Mouse (Mus musculus) layer of hippocampus, postnatal 25 days (tissue): ENCODE results near the gene Zic2. TPM values are rescaled to one million over a fixed set of nuclear protein-coding genes. Genes with fewer than 3 reads are reported as not detected.
"Not testable (repeated sequence)": the region's sequence is repeated elsewhere in the genome, so short reads cannot be mapped to it uniquely, and the experiment has no call there.

Experiments used
- DNase-seq, 2 experiments: peaks; one replicate each; pipeline ENCODE4 v3.0.0; 2022; ENCODE audit warnings: mixed read lengths in 2 of 2, low spot score in 1 of 2; ENCODE audit errors: extremely low spot score in 1 of 2
- total RNA-seq, 2 experiments: library from RNA; stranded (reverse); gene quantifications; 2 replicates each; pipeline ENCODE4 v1.2.3; 2021

Zic2 gene
- total RNA-seq, 2 experiments from 2014 or later = 14.6 to 18.1 TPM

DNA sequence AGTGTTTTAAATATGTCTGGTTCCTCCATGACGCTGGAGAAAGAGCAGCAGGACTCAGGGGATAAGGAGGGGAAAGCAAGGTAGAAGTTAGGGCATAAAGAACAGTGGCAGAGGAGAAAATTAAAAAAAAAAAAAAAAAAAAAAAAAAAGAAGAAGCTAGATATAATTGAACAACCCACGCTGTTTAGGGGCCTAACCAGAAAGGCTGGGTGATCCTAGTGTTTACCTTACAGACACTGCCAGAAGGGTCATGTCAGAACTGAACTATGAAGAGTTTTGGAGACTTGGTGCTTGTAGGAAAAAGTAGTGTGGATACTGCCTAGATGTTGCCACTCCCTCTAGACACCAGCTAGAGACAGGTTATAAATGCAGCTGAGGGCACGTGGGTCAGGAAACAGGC, 13.7 kb upstream of the Zic2 start:
- DNase-seq = no peak

DNA sequence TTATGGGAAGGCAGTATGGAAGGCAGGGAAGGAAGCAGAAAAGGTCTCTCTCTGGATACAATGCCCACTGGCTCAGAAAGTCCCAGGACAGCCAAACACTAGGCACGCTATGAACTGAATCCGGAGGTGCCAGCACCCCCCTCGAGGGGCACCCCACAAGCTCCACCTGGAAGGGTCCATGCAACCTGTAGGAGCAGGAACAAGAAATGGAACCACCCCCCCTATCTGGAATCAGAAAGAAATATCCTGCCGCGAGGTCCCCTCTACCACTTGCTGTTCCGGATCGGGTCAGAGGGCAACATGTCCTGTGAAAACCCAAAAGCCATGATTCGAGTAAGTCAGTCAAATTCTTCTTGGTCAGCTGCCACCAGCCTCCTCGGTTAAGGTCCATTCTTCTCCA, 13.3 kb upstream of the Zic2 start:
- no peak for DNase-seq

DNA sequence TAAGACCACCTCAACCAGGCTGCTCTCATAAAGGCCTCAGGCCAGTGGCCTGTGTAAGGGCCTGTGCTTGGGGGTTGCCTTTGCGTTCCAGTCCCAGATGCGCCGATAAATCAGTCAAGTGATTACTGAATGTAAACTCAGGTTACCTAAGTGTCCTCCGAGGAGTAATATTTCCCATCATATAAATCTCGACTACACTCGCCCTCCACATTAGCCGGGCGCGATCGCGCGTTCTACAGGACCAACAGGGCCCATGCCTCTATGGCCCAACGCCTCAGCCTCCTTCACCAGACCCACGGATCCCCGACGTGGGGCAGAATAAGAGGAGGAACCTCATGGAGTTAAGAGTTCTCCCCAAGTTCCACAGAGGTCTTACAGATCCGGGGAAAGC, 12.6 kb upstream of the Zic2 start:
- no peak for DNase-seq

DNA sequence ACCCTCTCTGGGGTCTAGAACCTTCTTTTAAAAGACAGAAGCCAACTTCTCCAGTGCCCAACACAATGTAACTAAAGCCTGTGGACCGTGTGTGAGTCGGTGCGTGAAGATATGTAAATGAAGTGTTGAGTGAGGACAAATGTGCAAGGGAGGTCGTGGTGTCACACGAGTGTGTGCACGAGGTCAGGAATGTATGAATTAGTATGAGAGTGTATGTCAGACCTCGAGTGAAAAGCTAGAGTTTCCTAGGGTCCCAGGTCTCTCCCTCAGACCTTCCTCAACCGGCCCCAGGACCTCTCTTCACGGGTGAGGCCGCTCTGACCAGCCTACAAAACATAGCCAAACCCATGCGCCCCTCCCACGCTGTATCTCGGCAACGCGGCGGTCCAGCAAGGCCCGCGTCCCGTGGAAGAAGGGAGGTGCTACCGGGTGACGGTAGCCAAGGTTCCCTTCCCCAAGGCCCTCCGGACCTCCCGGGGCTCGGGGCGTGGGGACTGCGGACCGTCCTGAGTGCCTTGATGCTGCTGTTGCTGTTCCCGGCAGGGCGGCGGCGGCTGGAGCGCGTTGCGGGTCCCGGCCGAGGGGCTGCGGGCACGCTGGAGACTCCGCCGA, 12.0 kb upstream of the Zic2 start:
- no peak for DNase-seq

DNA sequence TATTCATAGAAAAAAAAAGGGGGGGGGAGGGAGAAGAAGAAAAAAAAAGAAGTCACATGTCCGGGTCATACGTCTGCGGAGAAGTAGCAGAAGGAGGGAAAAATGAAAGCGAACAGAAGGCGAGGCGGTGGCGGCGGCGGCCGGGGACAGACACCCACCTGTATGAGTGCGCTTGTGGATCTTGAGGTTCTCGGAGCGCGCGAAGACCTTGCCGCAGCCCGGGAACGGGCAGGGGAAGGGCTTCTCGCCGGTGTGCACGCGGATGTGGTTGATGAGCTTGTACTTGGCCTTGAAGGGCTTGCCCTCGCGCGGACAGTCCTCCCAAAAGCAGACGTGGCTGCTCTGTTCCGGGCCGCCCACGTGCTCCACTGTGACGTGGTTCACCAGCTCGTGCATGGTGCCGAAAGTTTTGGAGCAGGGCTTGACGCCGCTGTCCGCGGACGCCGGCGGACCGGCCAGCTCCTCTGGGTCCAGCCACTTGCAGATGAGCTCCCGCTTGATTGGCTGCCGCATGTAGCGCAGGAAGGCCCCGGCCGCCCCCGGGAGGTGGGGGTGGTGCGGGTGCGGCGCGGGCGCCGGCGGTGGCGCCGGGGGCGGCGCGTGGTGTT, 11.4 kb upstream of the Zic2 start:
- DNase-seq = not testable (repeated sequence)

DNA sequence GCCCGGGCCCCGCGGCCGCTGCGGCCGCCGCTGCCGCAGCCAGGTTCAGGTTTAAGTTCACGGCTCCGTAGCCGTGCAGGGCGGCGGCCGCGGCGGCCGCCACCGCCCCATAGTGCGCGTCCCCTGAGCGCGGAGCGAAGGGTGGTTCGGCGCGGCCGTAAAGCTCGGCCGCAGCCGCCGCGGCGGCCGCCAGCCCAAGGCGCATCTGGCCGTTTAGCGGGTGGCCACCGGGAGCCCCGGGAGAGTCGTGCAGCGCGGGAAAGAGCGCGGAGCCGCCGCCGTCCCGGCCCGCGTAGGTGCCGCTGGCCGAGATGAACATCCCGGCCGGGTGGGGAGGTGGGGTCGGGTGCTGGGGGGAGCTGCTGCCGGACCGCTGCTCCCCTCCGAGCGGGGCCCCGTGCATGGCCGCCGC, 10.9 kb upstream of the Zic2 start:
- no peak for DNase-seq

DNA sequence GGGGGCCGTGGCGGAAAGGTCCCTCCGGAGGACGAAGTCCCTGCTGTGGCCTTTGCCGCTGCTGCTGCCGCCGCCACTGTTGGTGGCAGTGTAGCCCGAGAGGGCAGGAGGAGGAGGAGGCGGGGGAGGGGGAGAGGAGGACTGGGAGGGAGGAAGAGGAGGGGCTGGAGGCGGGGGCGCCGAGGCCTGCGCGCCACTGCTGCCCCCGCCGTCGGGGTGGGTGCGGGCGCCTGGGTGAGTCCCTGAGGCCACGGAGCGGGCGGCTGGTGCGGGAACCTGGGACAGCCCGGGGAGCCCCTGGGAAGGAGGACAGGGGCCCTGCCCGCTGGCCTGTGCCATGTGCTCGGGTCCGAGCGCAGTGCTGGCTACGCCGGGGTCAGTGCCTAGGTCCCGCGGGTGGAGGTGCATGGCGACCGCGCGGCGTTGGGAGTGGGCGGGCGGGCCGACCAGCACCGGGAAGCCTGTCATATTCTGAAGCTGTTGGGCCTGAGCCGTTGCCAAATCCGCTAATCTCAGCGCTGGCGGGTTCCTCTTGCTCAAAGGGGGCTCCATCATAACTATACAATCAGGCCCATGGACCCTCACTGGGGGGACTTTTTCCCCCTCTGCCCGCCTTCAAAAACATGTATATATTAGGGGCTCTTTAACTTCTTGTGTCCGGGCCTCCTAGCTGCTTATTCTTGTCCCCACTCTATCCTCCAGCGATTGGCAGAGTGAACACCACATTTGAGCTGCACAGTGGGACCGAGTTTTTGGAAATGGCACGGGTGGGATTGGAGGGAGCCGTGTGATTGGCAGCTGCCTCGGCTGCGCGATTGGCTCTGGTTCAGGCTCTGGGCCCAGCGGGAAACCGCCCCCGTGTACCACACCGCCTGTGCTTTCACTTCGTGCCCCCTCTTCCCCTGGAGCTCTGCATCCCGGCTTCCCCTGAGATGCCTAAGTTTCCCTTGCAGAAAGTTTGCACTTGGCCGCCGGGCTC, 10.2 kb upstream of the Zic2 start, which contains the start of gene Zic5:
Zic5 (minus strand) TSS at position 915 of the 979 bp plus-strand sequence.
- DNase-seq = no peak

DNA sequence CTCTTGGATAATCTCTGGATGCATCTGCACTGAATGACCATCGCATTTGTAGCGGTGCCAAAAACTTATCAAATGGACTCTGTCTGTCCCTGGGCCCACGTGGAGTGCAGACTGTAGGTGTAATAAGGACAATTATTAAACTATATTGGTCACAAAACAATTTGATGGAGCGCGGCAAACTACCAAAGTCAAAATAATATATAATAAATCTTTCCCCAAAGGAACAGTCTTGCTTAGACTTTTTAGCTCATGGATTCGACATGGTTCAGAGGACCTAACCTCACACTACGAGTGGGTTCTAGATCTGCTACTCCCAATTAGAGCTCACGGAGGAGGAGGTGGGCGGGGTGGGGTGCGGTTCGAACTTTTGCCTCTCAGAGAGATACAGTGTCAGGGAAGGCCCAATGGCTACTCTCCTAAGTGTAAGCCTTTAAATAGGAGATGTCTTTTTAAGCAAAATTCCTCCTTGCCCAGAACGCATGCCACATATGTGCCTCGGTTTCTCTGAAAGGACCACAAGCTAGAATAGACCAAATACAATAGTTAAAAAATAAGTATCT, 9.2 kb upstream of the Zic2 start:
- DNase-seq = no peak

DNA sequence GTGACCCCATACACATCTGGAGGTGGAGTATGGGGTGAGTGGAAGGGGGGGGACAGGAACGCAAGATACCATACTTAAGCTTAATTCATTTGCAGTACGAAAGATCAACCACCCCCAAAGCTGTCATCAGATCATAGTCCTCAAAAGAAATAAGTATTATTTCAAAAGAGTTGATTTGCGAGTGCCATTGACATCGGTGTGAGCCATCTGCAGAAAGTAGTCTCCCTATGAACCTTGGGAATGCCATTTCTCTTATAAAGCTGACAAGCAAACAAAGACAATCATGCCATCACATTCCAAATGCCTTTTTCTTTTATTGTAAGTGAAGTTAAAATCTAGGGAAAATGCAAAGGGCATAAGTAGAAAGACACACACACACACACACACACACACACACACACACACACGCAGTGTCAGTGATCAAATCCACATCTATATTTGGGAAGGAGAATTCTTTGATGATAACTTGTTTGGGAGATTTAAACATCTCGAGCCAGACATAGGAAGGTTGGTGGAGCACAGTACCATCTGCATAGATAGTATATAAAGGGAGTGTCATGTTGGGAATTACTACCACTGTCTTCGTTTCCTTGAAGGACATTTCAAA, 8.4 kb upstream of the Zic2 start:
- no peak for DNase-seq

DNA sequence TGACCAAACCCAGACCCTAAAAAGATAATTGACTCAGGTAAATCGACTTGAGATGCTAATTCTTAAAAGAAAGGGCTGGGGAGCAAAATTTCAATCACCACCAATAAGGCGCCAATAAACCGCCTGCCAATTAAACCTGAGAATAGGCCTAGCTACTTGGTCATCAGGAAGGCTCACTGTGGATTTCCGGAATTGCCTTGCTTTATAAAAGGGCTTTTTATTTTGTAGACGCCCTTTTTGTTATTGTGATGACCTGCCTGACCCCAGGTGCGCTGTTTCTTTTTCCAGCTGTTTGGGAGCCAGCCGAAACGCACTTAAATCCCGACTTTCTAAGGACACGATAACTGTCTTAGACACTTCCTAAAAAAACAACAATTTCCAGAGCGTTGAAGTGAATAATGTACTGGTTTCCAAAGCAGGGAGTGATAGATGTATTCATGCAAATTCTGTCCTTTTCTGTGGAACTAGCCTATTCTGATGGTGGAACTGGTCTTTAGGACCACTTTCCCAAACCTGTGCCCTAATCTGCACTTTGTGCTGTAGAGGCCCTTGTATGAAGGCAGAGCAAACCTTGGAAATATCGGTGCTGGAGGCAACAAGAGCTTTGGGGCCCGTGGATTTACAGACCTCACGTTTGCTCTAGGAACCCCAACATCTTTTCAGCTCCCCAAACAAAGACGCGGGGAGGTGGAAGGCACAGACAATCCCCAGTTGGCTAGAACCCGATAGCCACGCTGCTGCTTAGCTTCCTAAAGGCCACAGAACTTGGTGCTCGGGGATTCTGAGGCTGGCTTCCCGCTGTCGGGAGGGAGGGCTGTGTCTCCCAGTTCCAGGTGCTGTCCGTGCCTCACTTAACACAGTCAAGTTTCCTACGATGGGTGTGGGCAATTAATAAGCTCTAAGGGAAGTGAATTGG, 7.1 kb upstream of the Zic2 start:
- no peak for DNase-seq

DNA sequence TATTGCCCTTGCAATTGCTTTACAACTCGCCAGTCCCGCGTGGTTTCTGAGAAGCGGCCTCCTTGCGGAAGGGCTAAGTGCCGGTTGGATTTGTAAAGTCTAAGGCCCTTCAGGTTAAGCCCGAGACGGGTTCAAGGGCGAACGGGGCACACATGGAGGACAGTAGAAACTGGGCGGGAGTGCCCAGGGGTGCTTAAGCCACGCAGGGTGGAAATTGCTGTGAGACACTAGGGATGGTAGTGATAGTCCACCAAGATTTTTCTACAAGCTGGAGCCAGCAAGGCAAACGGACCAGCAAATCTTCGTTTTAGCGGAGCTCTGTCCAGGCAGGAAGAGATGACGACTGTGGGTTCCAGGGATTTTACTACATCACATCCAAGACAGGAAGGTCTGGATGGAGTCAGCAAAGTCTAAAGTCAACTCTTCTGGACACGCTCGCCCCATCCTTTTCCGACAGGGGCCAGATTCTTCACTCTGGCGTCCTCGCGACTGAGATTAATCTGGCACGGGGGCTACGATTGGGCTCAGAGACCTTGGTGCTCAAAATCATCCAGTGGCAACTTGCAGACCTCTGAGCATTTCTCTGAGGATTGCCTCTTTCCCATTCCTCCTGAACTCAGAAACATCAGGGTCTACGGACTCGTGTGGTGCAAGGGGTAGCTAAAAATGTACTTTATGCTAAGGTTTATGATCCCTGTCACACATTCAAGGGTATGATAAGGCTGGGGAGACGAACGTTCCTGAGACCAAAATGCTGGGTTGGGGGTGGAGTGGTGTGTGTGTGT, 6.1 kb upstream of the Zic2 start:
- no peak for DNase-seq

DNA sequence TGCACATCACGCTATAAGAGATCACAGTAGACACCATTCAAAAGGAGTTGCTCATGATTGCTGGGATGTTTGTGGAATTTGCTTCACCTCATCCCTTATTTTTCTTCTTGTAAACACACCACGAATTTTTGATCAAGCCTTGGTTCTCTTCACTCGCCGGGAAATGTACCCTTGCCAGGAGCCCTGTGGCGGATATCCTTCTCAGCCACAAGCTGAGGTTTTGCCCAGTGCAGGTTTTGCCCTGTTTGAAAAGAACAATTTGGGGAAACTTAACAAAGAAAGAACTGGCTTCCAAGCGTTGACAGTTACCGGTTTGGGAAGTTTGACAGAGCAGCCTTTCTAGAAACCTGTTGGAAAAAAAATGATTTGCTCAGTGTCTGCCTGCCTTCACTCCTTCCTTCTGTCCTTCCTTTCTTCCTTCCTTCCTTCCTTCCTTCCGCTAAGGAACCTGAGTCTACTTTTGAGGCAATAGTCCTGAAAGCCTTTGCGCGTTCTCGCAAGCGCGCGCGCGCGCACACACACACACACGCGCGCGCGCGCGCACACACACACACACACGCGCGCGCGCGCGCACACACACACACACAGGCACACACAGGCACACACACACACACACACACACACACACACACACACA, 3.7 kb upstream of the Zic2 start:
- DNase-seq = no peak

DNA sequence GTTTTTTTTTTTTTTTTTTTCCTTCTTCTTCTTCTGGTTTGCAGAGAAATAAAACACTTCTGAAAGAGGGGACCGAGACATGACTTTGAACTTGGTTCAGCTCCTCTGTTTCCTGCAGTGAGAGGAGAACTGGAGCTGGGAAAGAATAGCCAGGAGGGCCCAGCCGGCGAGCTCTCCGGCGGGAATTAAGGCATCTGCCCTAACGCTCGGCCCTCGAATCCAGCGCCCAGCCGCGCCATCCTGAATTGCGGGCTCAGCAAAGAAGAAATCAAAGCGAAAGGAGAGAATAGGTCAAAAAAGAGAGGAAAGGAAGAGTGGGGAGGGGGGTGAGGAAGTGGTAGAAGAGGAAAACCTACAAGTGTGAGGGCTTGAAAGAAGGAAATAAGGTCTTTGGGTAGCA, 3.1 kb upstream of the Zic2 start:
- DNase-seq = no peak

DNA sequence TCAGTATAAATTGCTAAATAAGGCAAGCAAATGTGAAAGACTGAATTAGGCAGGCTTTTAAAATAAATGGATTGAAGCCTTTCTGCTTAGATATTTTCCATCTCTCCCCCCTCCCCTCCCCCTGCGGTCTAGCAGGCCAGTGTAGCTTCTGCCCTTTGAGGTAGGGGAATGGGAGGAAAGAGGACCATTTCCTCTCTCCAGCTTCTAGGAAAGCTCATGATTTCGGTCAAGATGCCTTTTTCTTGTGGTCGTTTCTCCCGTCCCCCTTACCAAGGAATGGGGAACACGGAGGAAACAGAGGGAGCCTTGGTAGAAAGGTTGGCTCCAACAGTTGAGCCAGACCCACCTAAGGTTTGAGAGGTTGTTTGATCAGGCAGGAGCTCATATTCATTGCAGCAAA, 2.6 kb upstream of the Zic2 start:
- DNase-seq = no peak

DNA sequence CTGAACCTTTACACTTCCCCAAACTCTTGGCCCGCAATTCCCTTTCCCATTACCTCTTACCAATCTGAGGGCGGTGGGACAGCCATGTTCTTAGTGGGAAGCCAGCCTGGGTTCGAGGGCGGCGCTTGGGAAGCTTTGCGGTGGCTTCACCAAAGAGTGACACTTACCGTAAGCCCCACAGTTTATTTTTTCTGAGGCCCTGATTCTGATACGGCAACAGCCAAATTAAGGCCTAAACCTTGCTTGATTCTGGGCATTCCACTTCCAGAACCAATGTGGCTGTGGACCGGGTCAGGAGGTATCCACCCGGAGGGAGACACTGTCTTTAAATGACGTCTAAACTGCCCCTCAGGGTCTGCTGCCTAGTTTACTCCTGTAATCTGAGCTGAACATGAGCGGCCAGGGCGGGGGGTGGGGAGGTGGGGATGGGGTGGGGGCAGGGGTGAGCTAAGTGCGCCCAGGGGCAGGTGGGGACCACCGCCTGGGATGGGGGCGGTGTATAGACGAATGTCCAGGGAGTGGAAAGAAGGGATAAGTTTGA, 2.0 kb upstream of the Zic2 start:
- DNase-seq = no peak

DNA sequence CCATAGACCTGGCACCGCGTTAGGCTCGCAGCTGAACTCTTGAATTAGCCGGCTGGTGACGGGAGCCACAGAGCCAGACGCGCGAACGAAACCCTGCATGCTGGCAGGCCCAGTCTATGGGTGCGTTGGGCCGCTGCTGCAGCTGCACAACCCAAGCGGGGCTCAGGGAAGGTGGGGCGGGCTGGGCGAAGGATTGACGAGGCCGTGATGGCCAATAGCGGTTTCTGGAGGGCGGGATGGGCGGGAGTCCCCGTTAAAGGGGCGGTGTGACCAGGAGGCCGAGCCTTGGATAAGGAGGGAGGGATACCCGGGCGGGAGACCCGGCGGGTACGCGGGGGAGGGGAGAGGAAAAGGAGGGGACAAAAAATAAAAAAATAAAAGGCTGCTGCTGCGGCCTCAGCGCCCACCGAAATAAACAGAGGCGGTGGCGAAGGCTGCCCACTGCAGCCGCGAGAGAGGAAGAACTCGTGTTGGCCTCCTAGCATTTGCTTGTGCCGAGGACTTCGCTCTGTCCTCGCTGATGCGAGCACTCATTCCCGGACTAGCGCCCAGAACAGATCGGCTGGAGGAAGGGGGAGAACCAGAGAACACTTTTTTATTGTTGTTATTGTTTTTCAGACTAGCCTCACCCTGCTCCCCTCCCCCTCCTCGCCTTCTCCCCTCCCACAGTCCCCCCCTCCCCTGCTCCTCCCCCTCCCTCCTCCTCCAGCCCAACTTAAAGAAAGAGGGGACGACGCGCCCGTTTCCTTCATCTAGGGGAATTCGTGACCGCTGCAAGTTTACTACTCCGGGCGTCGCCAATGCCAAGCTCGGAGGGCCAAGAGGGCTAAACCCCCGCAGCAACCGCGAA, 969 bp upstream of the Zic2 start:
- no peak for DNase-seq

DNA sequence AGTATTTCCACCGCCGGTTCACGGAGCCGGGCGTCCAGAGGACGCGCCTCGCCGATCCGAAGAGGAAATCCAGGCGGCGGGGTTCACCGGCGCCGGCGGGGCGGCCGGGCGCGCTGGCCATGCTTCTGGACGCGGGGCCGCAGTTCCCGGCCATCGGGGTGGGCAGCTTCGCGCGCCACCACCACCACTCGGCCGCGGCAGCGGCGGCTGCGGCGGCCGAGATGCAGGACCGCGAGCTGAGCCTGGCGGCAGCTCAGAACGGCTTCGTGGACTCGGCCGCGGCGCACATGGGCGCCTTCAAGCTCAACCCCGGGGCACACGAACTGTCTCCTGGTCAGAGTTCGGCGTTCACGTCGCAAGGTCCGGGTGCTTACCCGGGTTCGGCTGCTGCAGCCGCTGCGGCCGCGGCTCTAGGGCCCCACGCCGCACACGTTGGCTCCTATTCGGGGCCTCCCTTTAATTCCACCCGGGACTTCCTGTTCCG, 364 bp downstream of the Zic2 start:
- DNase-seq = no peak
